Mouse (Mus musculus): Measurements from ENCODE around the gene Hist1h2ah. TPM values are rescaled to one million over a fixed set of nuclear protein-coding genes. Genes with fewer than 3 reads are reported as not detected.

Gene Hist1h2ah
- polyA plus RNA-seq, 2 experiments = 5.5 to 6.5 TPM

- peak overlapping the region; percentile 91 for H3K4me2 ChIP-seq (replicated peaks; ENCODE audit: low read depth, low read length, severe bottlenecking)
- H3K9ac ChIP-seq (ENCODE audit: low read depth, low read length, severe bottlenecking) = peak overlapping the region; percentile 35
- H3K9me3 ChIP-seq (ENCODE audit: control insufficient read depth, low read length) = no peaks in the 10 kb centered on the region
- H3K36me3 ChIP-seq (ENCODE audit: control insufficient read depth, insufficient read depth, low read length) = no peaks in the 10 kb centered on the region
- DNase-seq (ENCODE audit: low spot score) (peak; percentile 30), ATAC-seq (ENCODE audit: low FRiP score, low read depth) (peak; percentile 82)
- peaks cover 9% of the 10 kb centered on the region; the same call in 1 of the 2 replicates for H3K4me1 ChIP-seq (ENCODE audit: control insufficient read depth, insufficient read depth, low read length)
- WGBS = under 1% methylated on average over 45 of the region's 45 CpGs
- TF ChIP-seq POLR2A (IDR thresholded peaks at IDR 0.05; ENCODE audit: borderline replicate concordance, extremely low read depth, insufficient read depth, insufficient read length) = no peak
- H3K27me3 ChIP-seq (ENCODE audit: control insufficient read depth, insufficient read depth, low read length) = peaks cover 96% of the 10 kb centered on the region
- H3K27ac ChIP-seq (replicated peaks; ENCODE audit: low read depth, low read length) = no peak overlapping the region
- peak overlapping the region; percentile 53 for H3K4me3 ChIP-seq (replicated peaks; ENCODE audit: low read length)
These were observed 29.6 kb downstream of the Hist1h2ah start for GRCm38 (mm10) chr13:22005605-22006333.

GRCm38 (mm10) chr13:22001823-22002222 is 33.5 kb downstream of the Hist1h2ah start:
- Histone ChIP-seq H3K27ac (replicated peaks; ENCODE audit: low read depth, low read length) (no peak overlapping the region), H3K9me3 (ENCODE audit: control insufficient read depth, low read length) (no peaks in the 10 kb centered on the region), H3K4me2 (replicated peaks; ENCODE audit: low read depth, low read length, severe bottlenecking) (no peak overlapping the region), H3K4me3 (replicated peaks; ENCODE audit: low read length) (no peak overlapping the region), H3K27me3 (ENCODE audit: control insufficient read depth, insufficient read depth, low read length) (peaks cover 94% of the 10 kb centered on the region), H3K9ac (ENCODE audit: low read depth, low read length, severe bottlenecking) (no peak overlapping the region), H3K4me1 (ENCODE audit: control insufficient read depth, insufficient read depth, low read length) (peaks cover 9% of the 10 kb centered on the region; the same call in 1 of the 2 replicates), H3K36me3 (ENCODE audit: control insufficient read depth, insufficient read depth, low read length) (no peaks in the 10 kb centered on the region)
- WGBS = 24% methylated on average over 5 of the region's 5 CpGs
- ATAC-seq (ENCODE audit: low FRiP score, low read depth) = no peak
- TF ChIP-seq POLR2A (IDR thresholded peaks at IDR 0.05; ENCODE audit: borderline replicate concordance, extremely low read depth, insufficient read depth, insufficient read length) = no peak
- DNase-seq (ENCODE audit: low spot score) = no peak

DNA sequence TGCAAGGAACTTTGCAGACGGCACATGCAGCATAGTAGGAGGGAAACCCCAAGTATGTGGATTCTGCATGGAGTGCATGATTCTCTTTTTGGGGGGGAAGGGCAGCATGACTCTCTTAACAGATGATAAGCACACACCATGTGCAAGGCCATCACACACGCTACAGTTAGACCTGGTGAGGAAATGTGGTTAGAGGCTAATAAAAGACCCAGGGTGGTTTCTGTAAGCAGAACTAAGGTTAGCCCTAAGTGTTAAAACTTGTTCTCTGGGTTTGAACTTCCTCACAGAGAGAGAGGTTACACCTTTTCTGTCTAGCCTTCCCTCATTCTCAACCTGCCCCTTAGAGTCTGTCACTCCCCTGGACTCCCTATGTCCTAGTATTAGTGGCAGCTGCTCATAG is 34.0 kb downstream of the Hist1h2ah start:
- WGBS = 52% methylated on average over 2 of the region's 2 CpGs
- H3K9me3 ChIP-seq (ENCODE audit: control insufficient read depth, low read length) = no peaks in the 10 kb centered on the region
- H3K4me1 ChIP-seq (ENCODE audit: control insufficient read depth, insufficient read depth, low read length) = 0 out of 2 replicates have a peak, but pooled peaks cover 6% of the 10 kb centered on the region
- ATAC-seq (ENCODE audit: low FRiP score, low read depth) = no peak
- no peak for TF ChIP-seq POLR2A (IDR thresholded peaks at IDR 0.05; ENCODE audit: borderline replicate concordance, extremely low read depth, insufficient read depth, insufficient read length)
- H3K9ac ChIP-seq (ENCODE audit: low read depth, low read length, severe bottlenecking) = no peak overlapping the region
- H3K27me3 ChIP-seq (ENCODE audit: control insufficient read depth, insufficient read depth, low read length) = peaks cover 94% of the 10 kb centered on the region
- H3K27ac ChIP-seq (replicated peaks; ENCODE audit: low read depth, low read length) = no peak overlapping the region
- no peak overlapping the region for H3K4me3 ChIP-seq (replicated peaks; ENCODE audit: low read length)
- no peaks in the 10 kb centered on the region for H3K36me3 ChIP-seq (ENCODE audit: control insufficient read depth, insufficient read depth, low read length)
- H3K4me2 ChIP-seq (replicated peaks; ENCODE audit: low read depth, low read length, severe bottlenecking) = no peak overlapping the region
- DNase-seq (ENCODE audit: low spot score) = no peak

DNA sequence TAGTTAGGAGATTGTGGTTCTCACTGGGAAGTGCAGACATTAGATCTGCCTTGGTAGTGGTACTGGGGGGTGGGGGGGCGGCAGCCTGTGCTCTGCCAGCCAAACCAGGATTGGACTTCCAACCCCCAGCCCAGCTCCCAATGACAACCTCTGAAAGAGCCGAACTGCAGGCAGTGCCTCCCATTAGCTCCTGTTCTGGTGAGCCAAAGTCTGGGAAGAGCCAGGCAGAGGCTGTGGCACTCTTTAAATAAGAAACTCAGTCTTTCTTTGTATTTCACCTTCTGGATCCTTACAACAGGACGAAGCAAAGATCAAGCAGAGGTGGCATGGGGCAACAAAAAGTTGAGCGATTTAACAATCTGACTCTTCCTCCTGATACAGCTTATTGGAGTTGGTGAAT is 36.2 kb downstream of the Hist1h2ah start:
- DNase-seq (ENCODE audit: low spot score) = no peak
- Histone ChIP-seq H3K4me1 (ENCODE audit: control insufficient read depth, insufficient read depth, low read length) (peaks cover 4% of the 10 kb centered on the region; the same call in 1 of the 2 replicates), H3K9me3 (ENCODE audit: control insufficient read depth, low read length) (no peaks in the 10 kb centered on the region), H3K4me3 (replicated peaks; ENCODE audit: low read length) (no peak overlapping the region), H3K9ac (ENCODE audit: low read depth, low read length, severe bottlenecking) (no peak overlapping the region), H3K4me2 (replicated peaks; ENCODE audit: low read depth, low read length, severe bottlenecking) (no peak overlapping the region), H3K36me3 (ENCODE audit: control insufficient read depth, insufficient read depth, low read length) (no peaks in the 10 kb centered on the region), H3K27me3 (ENCODE audit: control insufficient read depth, insufficient read depth, low read length) (peaks cover 93% of the 10 kb centered on the region), H3K27ac (replicated peaks; ENCODE audit: low read depth, low read length) (no peak overlapping the region)
- no peak for TF ChIP-seq POLR2A (IDR thresholded peaks at IDR 0.05; ENCODE audit: borderline replicate concordance, extremely low read depth, insufficient read depth, insufficient read length)
- 43% methylated on average over 4 of the region's 4 CpGs for WGBS
- ATAC-seq (ENCODE audit: low FRiP score, low read depth) = no peak

DNA sequence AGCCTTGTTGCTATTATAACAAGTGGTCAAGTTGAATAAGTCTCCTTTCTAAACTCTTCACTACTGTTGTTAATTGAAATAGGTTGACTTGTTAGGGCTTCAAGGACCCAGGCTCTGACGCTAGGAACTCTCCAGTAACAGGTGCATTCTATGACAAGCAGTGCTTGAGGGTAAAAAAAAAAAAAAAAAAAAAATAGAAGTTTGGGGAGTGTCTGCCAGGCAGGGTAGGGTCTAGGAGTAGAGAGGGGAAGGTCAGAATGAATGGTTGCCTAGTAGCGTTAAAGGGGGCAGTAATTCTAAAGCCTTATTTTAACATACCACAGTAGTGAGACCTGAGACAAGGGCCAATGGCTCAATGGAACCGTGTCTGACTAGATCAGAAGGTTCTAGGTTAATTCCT is 37.0 kb downstream of the Hist1h2ah start:
- Histone ChIP-seq H3K27ac (replicated peaks; ENCODE audit: low read depth, low read length) (no peak overlapping the region), H3K36me3 (ENCODE audit: control insufficient read depth, insufficient read depth, low read length) (no peaks in the 10 kb centered on the region)
- WGBS = 19% methylated on average over 3 of the region's 3 CpGs

More for the DNA sequence above, 37.0 kb downstream of the Hist1h2ah start:
- Histone ChIP-seq H3K4me2 (replicated peaks; ENCODE audit: low read depth, low read length, severe bottlenecking) (no peak overlapping the region), H3K4me3 (replicated peaks; ENCODE audit: low read length) (no peak overlapping the region), H3K9me3 (ENCODE audit: control insufficient read depth, low read length) (no peaks in the 10 kb centered on the region), H3K4me1 (ENCODE audit: control insufficient read depth, insufficient read depth, low read length) (peaks cover 4% of the 10 kb centered on the region; the same call in 1 of the 2 replicates), H3K27me3 (ENCODE audit: control insufficient read depth, insufficient read depth, low read length) (peaks cover 90% of the 10 kb centered on the region), H3K9ac (ENCODE audit: low read depth, low read length, severe bottlenecking) (no peak overlapping the region)
- no peak for TF ChIP-seq POLR2A (IDR thresholded peaks at IDR 0.05; ENCODE audit: borderline replicate concordance, extremely low read depth, insufficient read depth, insufficient read length)
- no peak for ATAC-seq (ENCODE audit: low FRiP score, low read depth)
- no peak for DNase-seq (ENCODE audit: low spot score)

Data from limb, embryonic 14.5 days (tissue).